Mouse (Mus musculus) frontal cortex, postnatal 14 days (tissue): ENCODE measurements around the gene Phactr1.

Source experiments
- DNase-seq, 2 experiments: peaks; one replicate each; pipeline ENCODE4 v3.0.0; 2022; ENCODE audit warnings: low spot score in 2 of 2

Gene Phactr1

GRCm38 (mm10) chr13:43021031-43021430 is 340.6 kb downstream of the Phactr1 start:
- DNase-seq, result no peak

- no peak for DNase-seq
Measured at GRCm38 (mm10) chr13:43023005-43023404, 342.6 kb downstream of the Phactr1 start.

- no peak for DNase-seq
Measured at GRCm38 (mm10) chr13:43027568-43027967, 347.1 kb downstream of the Phactr1 start.

DNA sequence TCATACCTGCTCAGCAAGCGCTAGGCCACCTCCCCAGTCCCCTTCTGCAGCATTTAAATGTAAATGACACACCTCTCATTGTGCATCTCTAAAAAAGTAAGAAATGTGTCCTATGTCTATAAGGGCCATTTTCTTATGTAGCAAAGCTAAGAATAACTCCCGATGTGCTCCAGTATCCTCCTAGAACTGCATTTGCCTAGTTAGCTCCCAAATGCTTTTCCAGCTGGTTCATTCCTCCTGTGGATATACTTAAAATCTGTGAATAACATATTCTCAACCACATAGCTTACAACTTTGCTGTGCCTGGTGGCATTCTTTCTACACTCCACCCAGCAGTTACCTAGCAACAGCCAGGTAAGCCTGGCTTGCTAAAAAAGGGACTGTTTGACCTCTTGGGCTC is 349.8 kb downstream of the Phactr1 start:
- DNase-seq, result no peak

GRCm38 (mm10) chr13:43032451-43032850 is 352.0 kb downstream of the Phactr1 start:
- no peak for DNase-seq

DNA sequence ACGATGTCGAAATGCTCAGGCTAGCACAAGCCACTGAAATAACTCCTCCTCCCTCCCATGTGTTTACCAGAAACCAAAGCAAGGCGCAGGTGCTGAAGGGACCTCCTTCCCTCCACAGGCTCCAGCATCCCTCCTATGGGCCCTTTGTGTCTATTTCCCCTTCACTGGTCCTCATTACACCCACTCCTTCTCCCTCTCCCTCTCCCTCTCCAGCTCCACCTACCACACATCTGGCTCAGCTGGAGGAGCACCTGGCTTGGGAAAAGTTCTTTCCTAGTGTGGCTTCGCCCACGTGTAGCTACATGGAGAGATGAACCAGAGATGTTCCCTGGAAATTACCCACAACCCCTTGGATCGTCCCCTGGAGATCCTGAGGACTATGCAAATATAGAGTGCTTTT is 356.1 kb downstream of the Phactr1 start:
- DNase-seq, result no peak

- DNase-seq, result no peak
Measured at GRCm38 (mm10) chr13:43042766-43043165, 362.3 kb downstream of the Phactr1 start.

DNA sequence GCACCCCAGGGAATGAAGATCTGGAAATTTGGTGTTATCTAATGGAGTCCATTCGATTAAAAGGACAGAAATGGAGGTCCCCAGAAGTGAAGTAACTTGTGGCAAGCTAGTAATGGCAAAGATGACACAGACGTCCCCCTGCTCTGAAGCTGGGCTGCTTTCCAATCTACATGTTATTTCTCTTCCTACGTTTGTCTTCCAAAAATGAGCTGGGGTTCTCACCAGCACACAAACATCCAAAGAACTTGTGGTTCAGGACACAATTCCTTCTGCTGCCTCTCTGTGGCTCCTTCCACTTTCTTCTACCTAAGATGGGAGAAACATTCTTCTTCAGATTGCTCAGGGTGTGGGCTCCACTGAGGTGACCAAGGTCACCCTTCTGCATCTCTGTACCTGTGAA is 368.1 kb downstream of the Phactr1 start:
- DNase-seq, result no peak

GRCm38 (mm10) chr13:43053201-43053600 is 372.8 kb downstream of the Phactr1 start:
- no peak for DNase-seq

DNA sequence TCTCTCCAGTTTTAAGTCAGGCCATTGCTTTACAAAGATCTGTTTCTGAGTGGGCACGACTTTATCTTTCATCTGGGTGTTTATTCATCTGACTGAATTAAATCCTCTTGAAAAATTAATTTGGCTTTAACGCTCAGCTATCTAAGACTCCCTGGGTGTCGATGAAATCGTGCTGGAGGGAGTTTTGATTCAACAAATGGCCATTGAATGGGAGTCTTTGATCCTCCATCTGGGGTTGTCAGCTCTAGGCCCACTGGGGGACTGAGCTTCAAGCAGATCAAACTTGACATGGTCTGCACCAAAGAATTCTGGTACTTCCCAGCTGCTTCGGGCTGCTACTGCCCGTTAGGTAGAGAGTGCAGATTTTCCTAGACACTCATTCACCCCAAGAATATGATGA is 374.7 kb downstream of the Phactr1 start:
- no peak for DNase-seq

GRCm38 (mm10) chr13:43057104-43057503 is 376.7 kb downstream of the Phactr1 start:
- no peak for DNase-seq

GRCm38 (mm10) chr13:43063355-43063754 is 382.9 kb downstream of the Phactr1 start:
- no peak for DNase-seq

DNA sequence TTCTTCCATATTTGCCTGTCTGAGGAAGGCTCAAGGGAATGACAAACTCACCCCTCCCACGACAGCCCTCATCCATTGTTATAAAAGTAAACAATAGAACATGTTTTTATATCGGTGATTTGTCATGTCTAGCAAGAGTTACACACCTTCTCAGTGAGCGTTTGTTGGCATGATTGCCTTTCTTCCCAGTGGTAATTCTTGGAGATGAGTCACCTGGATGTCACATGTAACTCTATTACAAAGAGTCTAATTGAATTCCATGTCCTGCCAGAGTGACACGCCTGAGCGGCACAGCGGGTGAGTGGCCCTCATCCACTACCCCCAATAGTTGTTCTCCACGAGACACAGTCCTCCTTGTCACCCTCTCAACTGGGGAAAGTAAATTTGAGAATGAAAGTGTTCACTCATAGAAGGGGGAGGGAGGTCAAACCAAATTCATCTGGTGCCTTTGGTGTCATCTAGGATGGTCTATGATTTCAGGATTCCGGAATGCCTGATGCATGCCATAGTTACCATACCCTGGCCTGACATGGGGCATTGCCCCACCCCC is 388.4 kb downstream of the Phactr1 start:
- no peak for DNase-seq

DNA sequence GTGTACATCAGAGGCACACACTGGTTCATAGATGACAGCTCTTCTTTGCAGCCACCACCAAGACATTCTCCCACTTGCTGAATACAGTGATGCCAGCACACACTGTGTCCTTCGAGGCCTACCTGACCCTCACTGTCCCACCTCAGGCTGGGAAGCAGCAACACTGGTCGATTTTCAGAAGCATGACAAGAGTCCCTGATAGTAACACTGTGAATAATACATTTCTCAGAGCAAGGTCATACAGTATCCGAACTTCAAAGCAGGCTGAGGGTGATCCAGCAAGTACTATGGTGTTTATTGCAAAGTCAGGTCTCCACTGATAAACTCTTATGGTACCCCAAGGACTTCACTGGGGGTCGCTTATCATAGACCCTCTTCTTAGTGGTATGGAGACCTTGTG is 390.1 kb downstream of the Phactr1 start:
- no peak for DNase-seq

GRCm38 (mm10) chr13:43070971-43071370 is 390.5 kb downstream of the Phactr1 start:
- no peak for DNase-seq

GRCm38 (mm10) chr13:43075456-43075855 is 395.0 kb downstream of the Phactr1 start:
- no peak for DNase-seq

DNA sequence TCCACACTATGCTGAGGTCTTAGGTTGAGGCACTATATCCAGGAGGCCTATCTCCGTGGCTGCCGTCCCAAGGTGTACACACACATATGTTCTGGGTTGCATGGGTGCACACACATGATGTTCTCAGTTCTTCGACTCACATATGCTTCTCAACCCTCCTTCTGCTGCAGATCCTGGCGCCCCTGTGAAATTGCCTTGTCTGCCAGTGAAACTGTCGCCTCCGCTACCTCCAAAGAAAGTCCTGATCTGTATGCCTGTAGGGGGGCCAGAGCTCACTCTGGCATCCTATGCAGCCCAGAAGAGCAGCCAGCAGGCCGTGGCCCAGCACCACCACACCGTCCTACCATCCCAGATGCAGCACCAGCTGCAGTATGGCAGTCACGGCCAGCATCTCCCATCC is 397.1 kb downstream of the Phactr1 start:
- DNase-seq, result no peak

DNA sequence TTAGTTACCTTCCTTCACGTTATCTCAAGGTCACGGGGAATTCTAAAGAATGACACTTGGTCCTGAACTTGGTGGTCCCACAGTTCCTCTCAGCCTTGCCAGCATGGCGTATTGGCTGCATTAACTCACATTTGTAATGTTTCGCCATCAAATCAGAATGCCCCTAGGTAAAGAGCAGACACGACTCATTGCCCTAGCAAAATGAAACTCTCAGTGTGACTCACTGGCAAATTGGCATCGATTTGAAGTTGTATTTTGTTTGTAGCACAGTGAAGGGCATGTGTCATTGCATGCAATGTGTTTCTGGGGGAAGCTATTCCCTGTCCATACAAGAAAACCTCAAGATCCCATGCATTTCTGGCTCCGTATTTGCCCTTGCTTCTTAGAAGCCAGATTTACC is 404.8 kb downstream of the Phactr1 start:
- DNase-seq, result no peak

GRCm38 (mm10) chr13:43094365-43094764 is 413.9 kb downstream of the Phactr1 start:
- DNase-seq, result peak in 1 of 2 experiments; percentile 29

DNA sequence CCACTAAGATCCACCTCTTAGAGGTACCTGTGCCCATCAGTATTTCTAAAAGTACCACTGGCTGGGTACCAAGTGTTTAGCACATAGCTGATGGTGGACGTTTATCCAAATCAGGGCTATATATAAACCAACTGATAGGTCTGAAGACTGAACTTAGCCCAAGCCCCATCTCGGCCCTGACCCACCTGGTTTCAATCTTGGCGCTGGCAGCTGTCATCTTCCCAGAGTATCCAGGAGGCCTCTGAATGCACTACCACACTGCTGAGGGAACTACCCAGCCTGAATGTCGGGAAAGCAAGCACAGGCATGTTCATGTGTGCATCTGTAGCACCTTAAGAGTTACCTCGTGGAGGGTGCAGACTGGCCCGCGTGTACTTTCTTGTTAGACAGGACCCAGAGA is 422.5 kb downstream of the Phactr1 start:
- DNase-seq, result no peak

DNA sequence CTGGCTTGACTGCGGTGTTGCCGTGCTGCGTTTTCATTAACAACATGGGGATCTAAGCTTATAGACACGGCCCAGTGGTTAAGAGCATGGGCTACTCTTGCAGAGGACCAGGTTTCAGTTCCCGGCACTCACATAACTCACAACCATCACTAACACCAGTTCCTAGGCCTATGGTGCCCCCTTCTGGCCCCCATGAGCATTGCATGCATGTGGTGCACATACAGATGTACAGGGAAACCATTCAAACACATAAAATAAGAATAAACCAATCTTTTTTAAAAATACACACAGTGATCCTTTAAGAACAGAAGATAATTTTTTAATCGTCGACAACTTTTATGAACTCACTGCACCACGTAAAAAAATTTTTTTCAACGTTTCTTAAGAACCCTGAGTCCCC is 424.1 kb downstream of the Phactr1 start:
- no peak for DNase-seq

DNA sequence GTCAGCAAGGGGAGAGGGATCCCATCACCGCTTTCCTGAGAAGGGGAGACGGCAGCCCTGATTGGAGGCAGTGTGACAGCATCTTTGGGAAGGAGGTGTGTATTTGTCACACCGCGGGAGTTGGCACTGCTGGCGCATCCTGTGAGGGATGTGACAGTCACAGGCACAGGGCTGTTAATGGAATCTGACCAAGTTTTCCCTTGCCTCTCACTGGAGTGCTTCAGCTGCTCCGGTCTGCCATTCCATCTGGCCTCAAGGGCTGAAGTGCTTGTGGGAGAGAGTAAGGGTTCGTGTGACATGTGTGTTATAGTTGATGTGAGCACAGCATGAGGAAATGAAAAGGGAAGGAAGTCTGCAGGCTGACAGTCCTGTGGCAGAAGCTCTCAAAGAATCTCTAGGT is 431.9 kb downstream of the Phactr1 start:
- peak; percentile 36 to 46 for DNase-seq

- no peak for DNase-seq
Measured at GRCm38 (mm10) chr13:43112707-43113106, 432.3 kb downstream of the Phactr1 start.

GRCm38 (mm10) chr13:43113141-43113540 is 432.7 kb downstream of the Phactr1 start:
- no peak for DNase-seq
